Mouse (Mus musculus): ENCODE data around the gene Pom121l12. TPM values are rescaled to one million over a fixed set of nuclear protein-coding genes. Genes with fewer than 3 reads are reported as not detected.

Pom121l12 gene
- total RNA-seq (2021): not detected

- DNase-seq (ENCODE audit: low spot score in 2 of 2): no peak
- intact Hi-C loops (cut with DNase I): no loop called here
Measured at GRCm38 (mm10) chr11:14598976-14599375, at the start of gene Pom121l12. TSS of gene Pom121l12 (plus strand) at chr11:14599276.

GRCm38 (mm10) chr11:14611859-14612258 lies 12.8 kb downstream of the Pom121l12 start:
- intact Hi-C loops (cut with DNase I): no loop called here
- no peak for DNase-seq (ENCODE audit: low spot score in 2 of 2)

Data from left cerebral cortex, postnatal 36 days (tissue).